Mouse (Mus musculus) embryonic facial prominence, embryonic 12.5 days (tissue): ENCODE results near the gene Padi6. TPM values are rescaled to one million over a fixed set of nuclear protein-coding genes. Genes with fewer than 3 reads are reported as not detected.

Experiments used
- ATAC-seq: fragments of 200-750 bp; cut with Nextera tagmentation; 2 replicates; pipeline ENCODE4 v1.8.0; 2017; ENCODE audit not compliant: insufficient number of reproducible peaks, insufficient read depth, low FRiP score, low TSS enrichment
- H3K27ac ChIP-seq: fragments of 300-500 bp; sonication (generic); 2 replicates; pipeline ENCODE4 v1.5.1; 2016; ENCODE audit warnings: mild to moderate bottlenecking
- H3K27me3 ChIP-seq: fragments of 300-500 bp; sonication (generic); 2 replicates; pipeline ENCODE4 v1.6.1; 2016; ENCODE audit warnings: mild to moderate bottlenecking, moderate library complexity
- H3K36me3 ChIP-seq: fragments of 300-500 bp; sonication (generic); 2 replicates; pipeline ENCODE4 v1.6.1; 2016; ENCODE audit warnings: mild to moderate bottlenecking
- H3K4me1 ChIP-seq: fragments of 300-500 bp; sonication (generic); 2 replicates; pipeline ENCODE4 v1.6.1; 2016
- H3K4me2 ChIP-seq: fragments of 300-500 bp; sonication (generic); replicated peaks from 2 replicates; pipeline ENCODE4 v1.6.1; 2016; ENCODE audit warnings: mild to moderate bottlenecking, moderate library complexity
- H3K4me3 ChIP-seq: fragments of 300-500 bp; sonication (generic); 2 replicates; pipeline ENCODE4 v1.5.1; 2016; ENCODE audit warnings: mild to moderate bottlenecking
- H3K9ac ChIP-seq: fragments of 300-500 bp; sonication (generic); 2 replicates; pipeline ENCODE4 v1.6.1; 2016; ENCODE audit warnings: mild to moderate bottlenecking, moderate library complexity
- H3K9me3 ChIP-seq: fragments of 300-500 bp; sonication (generic); 2 replicates; pipeline ENCODE4 v1.6.1; 2016; ENCODE audit warnings: mild to moderate bottlenecking, moderate library complexity
- WGBS: fragments of 180-500 bp; shearing (Covaris S2); methylation state at CpG from one replicate; pipeline ENCODE4 v1.1.7; 2016; 5-methylcytosine and 5-hydroxymethylcytosine counted together
- polyA plus RNA-seq: library from polyadenylated mRNA; unstranded; fragments of >200 nt; fragmentation: Nextera tagmentation; extraction: Ambion mirVana; gene quantifications from 2 replicates; pipeline ENCODE4 v1.2.1, GENCODE M21; 2016

Padi6 gene
- polyA plus RNA-seq = 0.09 TPM in 1 of 2 replicates, not detected in the other

GRCm38 (mm10) chr4:140742543-140742942, at the start of gene Padi6:
Gene Padi6 (minus strand): TSS chr4:140742643.
- Histone ChIP-seq H3K4me2 (no peak within 1 kb of the TSS), H3K36me3 (no peaks in the 10 kb centered on the region), H3K27ac (no peak within 1 kb of the TSS), H3K27me3 (no peaks in the 10 kb centered on the region), H3K9me3 (no peaks in the 10 kb centered on the region), H3K4me3 (no peak within 1 kb of the TSS), H3K4me1 (no peaks in the 10 kb centered on the region), H3K9ac (no peak within 1 kb of the TSS)
- 81% methylated on average over 2 of the region's 2 CpGs for WGBS
- ATAC-seq = no peak

GRCm38 (mm10) chr4:140791071-140791470, 48.6 kb upstream of the Padi6 start:
- no peaks in the 10 kb centered on the region for H3K27me3 ChIP-seq
- H3K9ac ChIP-seq = no peak overlapping the region
- no peaks in the 10 kb centered on the region for H3K36me3 ChIP-seq
- H3K27ac ChIP-seq = no peak overlapping the region
- H3K4me3 ChIP-seq = no peak overlapping the region
- WGBS = 84% methylated on average over 16 of the region's 16 CpGs
- no peaks in the 10 kb centered on the region for H3K4me1 ChIP-seq
- no peaks in the 10 kb centered on the region for H3K9me3 ChIP-seq
- ATAC-seq = no peak
- no peak overlapping the region for H3K4me2 ChIP-seq

DNA sequence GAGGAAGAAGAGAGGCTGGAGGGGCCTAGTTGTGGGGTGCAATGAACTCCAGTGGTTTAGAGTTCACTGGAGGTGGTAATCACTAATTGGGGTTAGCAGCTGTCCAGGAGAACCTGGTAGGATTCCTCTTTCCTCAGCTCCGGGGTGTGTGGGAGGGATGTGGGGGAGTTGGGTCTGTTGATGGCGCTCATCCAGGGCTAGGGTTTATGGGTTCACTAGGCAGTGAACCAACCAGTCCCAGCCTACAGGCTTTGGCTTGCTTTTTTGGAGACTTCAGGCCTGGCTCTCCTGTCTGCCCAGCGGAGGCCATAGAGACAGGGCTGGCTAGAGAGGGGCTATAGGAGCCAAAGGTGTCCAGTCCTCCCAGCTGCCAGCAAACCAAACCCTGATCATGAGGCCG, 47.5 kb upstream of the Padi6 start:
- Histone ChIP-seq H3K9me3 (no peaks in the 10 kb centered on the region), H3K4me3 (no peak overlapping the region), H3K4me2 (no peak overlapping the region), H3K36me3 (no peaks in the 10 kb centered on the region), H3K9ac (no peak overlapping the region), H3K27ac (no peak overlapping the region), H3K4me1 (no peaks in the 10 kb centered on the region), H3K27me3 (no peaks in the 10 kb centered on the region)
- ATAC-seq = no peak
- WGBS = 93% methylated on average over 4 of the region's 4 CpGs

GRCm38 (mm10) chr4:140788983-140789382, 46.5 kb upstream of the Padi6 start:
- Histone ChIP-seq H3K36me3 (no peaks in the 10 kb centered on the region), H3K4me1 (no peaks in the 10 kb centered on the region), H3K27ac (no peak overlapping the region), H3K4me3 (no peak overlapping the region), H3K4me2 (no peak overlapping the region), H3K27me3 (no peaks in the 10 kb centered on the region), H3K9me3 (no peaks in the 10 kb centered on the region), H3K9ac (no peak overlapping the region)
- ATAC-seq = no peak
- WGBS = 40% methylated on average over 6 of the region's 6 CpGs

DNA sequence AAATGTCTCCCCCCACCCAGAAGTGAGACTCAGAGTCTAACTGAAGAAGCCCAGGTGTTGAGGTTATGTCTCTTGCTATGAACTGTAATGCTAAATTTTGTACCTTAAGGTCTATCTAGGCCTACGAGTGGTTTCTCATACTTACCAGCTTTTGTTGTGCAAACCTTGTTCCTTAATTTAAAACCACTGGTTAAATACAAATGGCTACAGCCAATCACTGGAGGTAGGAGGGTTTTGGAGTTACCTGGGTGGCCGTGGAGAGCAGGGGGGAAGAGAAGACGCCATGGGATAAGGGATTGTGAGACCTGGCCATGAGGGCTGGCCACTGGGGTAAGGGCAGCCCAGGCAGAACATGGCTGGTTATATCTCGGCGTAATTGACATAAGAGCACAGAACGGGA, 45.8 kb upstream of the Padi6 start:
- WGBS = 77% methylated on average over 6 of the region's 6 CpGs
- H3K4me2 ChIP-seq = no peak overlapping the region
- no peaks in the 10 kb centered on the region for H3K27me3 ChIP-seq
- H3K27ac ChIP-seq = no peak overlapping the region
- H3K36me3 ChIP-seq = no peaks in the 10 kb centered on the region
- H3K4me1 ChIP-seq = no peaks in the 10 kb centered on the region
- H3K9ac ChIP-seq = no peak overlapping the region
- no peak overlapping the region for H3K4me3 ChIP-seq
- ATAC-seq = no peak
- H3K9me3 ChIP-seq = no peaks in the 10 kb centered on the region

- Histone ChIP-seq H3K27ac (no peak overlapping the region), H3K9me3 (no peaks in the 10 kb centered on the region), H3K4me1 (no peaks in the 10 kb centered on the region), H3K9ac (no peak overlapping the region), H3K4me3 (no peak overlapping the region), H3K27me3 (no peaks in the 10 kb centered on the region), H3K36me3 (no peaks in the 10 kb centered on the region), H3K4me2 (no peak overlapping the region)
- WGBS = 58% methylated on average over 4 of the region's 4 CpGs
- no peak for ATAC-seq
These were observed 45.0 kb upstream of the Padi6 start for GRCm38 (mm10) chr4:140787414-140787813.

DNA sequence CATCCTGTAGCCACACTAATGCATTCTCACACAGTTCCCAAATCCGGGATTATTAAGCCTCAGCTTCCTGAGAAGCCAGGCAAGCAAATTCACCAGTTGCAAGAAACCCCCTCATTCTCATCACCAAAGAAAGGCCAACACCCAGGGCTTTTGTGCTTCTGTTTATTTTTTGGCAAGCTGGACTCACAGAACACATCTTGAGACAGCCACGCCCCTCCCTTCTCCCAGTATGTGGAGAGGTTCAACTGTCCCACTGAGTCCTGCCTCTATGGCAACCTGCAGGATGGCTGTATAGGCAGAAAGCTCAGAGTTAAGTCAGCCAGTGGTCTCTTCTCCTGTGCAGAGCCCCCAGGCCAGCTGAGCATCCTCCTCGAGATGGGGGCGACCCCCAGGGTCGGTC, 42.8 kb upstream of the Padi6 start:
- no peak overlapping the region for H3K27ac ChIP-seq
- H3K4me1 ChIP-seq = no peaks in the 10 kb centered on the region
- ATAC-seq = no peak
- no peaks in the 10 kb centered on the region for H3K27me3 ChIP-seq
- no peak overlapping the region for H3K9ac ChIP-seq
- no peak overlapping the region for H3K4me3 ChIP-seq
- no peaks in the 10 kb centered on the region for H3K36me3 ChIP-seq
- H3K9me3 ChIP-seq = no peaks in the 10 kb centered on the region
- WGBS = 75% methylated on average over 5 of the region's 5 CpGs
- no peak overlapping the region for H3K4me2 ChIP-seq

DNA sequence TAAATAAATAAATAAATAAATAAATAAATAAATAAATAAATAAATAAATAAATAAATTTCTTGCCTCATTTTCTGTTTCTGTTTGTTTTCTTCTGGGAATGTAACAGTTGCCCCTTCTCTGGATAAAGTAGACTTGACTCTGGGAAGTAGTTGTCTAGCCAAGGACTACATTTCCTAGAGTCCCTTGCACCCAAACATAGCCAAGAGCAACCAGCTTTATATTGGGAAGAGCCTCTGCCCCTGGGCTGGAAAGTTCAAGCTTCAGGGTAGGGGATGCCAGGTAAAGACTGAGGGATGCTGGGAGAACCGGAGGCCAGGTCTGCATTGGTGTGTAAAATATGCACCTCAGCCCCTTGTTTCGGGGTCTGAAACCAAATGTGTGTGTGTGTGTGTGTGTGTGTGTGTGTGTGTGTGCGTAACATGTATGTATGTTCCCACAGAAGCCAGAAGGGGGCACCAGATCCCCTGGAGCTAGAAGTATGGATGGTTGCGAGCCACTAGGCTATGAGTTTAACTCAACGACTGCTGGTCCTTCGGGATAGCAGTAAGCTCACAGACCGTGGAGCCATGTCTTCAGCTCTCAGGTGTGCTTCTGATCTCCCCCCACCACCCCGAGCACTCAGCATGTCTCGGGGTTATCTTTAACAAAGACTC, 42.0 kb upstream of the Padi6 start:
- Histone ChIP-seq H3K4me2 (no peak overlapping the region), H3K27me3 (no peaks in the 10 kb centered on the region), H3K27ac (no peak overlapping the region), H3K9ac (no peak overlapping the region), H3K4me3 (no peak overlapping the region), H3K4me1 (0 out of 2 replicates have a peak, but pooled peaks cover 4% of the 10 kb centered on the region), H3K36me3 (no peaks in the 10 kb centered on the region), H3K9me3 (no peaks in the 10 kb centered on the region)
- ATAC-seq = no peak
- WGBS = 95% methylated on average over 9 of the region's 9 CpGs

DNA sequence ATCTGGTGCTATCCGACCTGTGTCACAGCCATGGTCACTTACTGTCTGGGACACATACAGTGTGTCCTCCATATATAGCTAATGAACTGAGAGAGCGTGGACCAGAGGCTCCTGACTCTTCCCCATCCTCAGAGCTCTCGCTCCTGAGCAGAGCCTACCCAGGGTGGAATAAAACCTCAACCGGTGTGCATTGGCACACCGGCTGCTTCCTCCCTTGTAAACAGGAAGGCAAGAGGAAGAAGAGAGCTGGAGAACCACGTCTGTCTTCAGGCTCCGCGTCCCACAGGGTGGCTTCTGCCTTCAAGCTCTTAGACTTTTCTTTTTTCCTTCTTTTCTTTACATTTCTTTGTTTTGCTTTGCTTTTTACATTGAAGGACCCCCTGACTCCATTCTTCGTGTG, 40.4 kb upstream of the Padi6 start:
- Histone ChIP-seq H3K27ac (no peak overlapping the region), H3K4me1 (0 out of 2 replicates have a peak, but pooled peaks cover 4% of the 10 kb centered on the region), H3K4me2 (no peak overlapping the region), H3K27me3 (no peaks in the 10 kb centered on the region), H3K9me3 (no peaks in the 10 kb centered on the region), H3K36me3 (no peaks in the 10 kb centered on the region), H3K4me3 (no peak overlapping the region), H3K9ac (no peak overlapping the region)
- WGBS = 87% methylated on average over 9 of the region's 9 CpGs
- no peak for ATAC-seq

DNA sequence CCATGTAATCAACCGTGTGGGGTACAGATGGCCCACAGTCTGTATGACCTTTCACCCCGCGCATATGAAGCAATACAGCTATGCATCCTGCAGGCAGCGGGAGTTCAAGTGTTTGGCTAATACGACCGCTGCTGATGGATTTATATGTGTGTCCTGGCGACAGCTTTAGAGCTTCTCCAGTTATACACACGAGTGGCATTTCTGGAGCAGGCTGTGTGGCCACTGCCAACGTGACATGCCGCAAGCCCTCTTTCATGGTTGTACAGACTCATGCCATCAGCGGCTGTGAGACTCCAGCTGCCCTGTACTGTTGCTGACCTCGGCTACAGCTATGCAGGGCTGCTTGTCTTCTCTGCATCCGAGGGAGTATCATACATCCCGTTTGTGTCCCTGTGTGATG, 38.1 kb upstream of the Padi6 start:
- no peak overlapping the region for H3K27ac ChIP-seq
- no peak for ATAC-seq
- H3K4me3 ChIP-seq = no peak overlapping the region
- no peaks in the 10 kb centered on the region for H3K27me3 ChIP-seq
- no peaks in the 10 kb centered on the region for H3K36me3 ChIP-seq
- no peaks in the 10 kb centered on the region for H3K9me3 ChIP-seq
- WGBS = 82% methylated on average over 14 of the region's 14 CpGs
- no peak overlapping the region for H3K9ac ChIP-seq
- no peak overlapping the region for H3K4me2 ChIP-seq
- 0 out of 2 replicates have a peak, but pooled peaks cover 4% of the 10 kb centered on the region for H3K4me1 ChIP-seq

DNA sequence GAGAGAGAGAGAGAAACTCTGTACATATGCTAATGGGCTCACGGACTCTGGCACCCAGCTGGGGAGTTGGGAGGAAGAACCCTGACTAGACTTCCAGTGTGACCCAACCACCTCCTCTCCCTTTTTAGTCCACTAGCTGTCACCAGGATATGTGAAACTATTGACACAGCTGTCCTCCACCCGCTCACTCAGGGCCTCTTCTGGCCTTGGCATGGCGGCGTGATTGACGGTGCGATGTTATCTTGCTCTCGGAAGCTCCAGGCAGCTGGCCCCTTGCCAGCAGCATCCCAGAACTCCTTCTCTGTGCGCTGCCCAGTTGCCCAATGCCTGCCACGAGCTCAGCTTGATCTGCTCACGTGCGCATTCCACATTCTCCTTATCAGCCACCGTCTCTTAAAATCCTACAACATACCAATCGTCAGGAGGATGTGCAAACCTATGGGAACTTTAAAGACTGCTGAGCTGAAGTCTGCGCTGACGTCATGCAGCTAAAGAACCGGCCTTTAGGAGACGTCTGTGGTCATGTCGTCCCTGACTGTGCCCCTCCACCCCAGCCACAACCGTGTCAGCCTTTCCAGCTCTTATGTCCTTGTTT, 37.5 kb upstream of the Padi6 start:
- no peaks in the 10 kb centered on the region for H3K9me3 ChIP-seq
- no peak overlapping the region for H3K9ac ChIP-seq
- H3K4me2 ChIP-seq = no peak overlapping the region
- H3K27me3 ChIP-seq = no peaks in the 10 kb centered on the region
- WGBS = 54% methylated on average over 19 of the region's 19 CpGs
- H3K27ac ChIP-seq = no peak overlapping the region
- no peak; the same call in 1 of the 2 replicates for ATAC-seq
- no peaks in the 10 kb centered on the region for H3K36me3 ChIP-seq
- H3K4me3 ChIP-seq = no peak overlapping the region
- 0 out of 2 replicates have a peak, but pooled peaks cover 4% of the 10 kb centered on the region for H3K4me1 ChIP-seq

DNA sequence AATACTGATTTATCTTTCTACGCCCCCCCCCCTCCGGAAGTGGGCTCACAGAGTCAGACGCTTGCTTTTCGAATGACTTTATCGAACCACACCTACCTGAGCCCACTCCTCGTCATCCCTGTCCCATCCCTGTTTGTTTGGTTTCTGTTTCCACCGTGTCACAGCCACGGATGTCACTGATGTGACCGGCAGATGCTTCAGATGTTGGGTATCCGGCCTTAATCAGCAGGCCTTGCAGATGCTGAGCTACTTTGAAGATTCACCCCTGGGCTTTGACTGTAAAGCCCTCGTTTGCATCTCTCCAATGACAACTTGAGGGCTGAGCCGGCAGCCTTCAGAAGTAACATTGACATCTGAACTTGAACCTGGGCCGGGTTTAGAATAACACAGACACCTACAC, 34.2 kb upstream of the Padi6 start:
- no peak overlapping the region for H3K9ac ChIP-seq
- 0 out of 2 replicates have a peak, but pooled peaks cover 4% of the 10 kb centered on the region for H3K4me1 ChIP-seq
- no peaks in the 10 kb centered on the region for H3K9me3 ChIP-seq
- WGBS = 74% methylated on average over 13 of the region's 13 CpGs
- no peak overlapping the region for H3K4me2 ChIP-seq
- no peaks in the 10 kb centered on the region for H3K27me3 ChIP-seq
- H3K36me3 ChIP-seq = no peaks in the 10 kb centered on the region
- H3K4me3 ChIP-seq = no peak overlapping the region
- no peak overlapping the region for H3K27ac ChIP-seq
- ATAC-seq = no peak
